Mouse (Mus musculus) intestine, embryonic 15.5 days (tissue): ENCODE results near the gene Arhgap42. TPM values are rescaled to one million over a fixed set of nuclear protein-coding genes. Genes with fewer than 3 reads are reported as not detected.

Source experiments
- ATAC-seq: fragments of 200-750 bp; cut with Nextera tagmentation; 2 replicates; pipeline ENCODE4 v1.8.0; 2017; ENCODE audit warnings: moderate TSS enrichment, moderate library complexity
- H3K27ac ChIP-seq: fragments of 300-500 bp; sonication (generic); 2 replicates; pipeline ENCODE4 v1.5.1; 2015; ENCODE audit warnings: mild to moderate bottlenecking, inconsistent platforms
- H3K27me3 ChIP-seq: fragments of 300-500 bp; sonication (generic); replicated peaks from 2 replicates; pipeline ENCODE4 v1.6.1; 2015; ENCODE audit warnings: inconsistent platforms
- H3K36me3 ChIP-seq: fragments of 300-500 bp; sonication (generic); 2 replicates; pipeline ENCODE4 v1.6.1; 2015; ENCODE audit warnings: inconsistent platforms
- H3K4me1 ChIP-seq: fragments of 300-500 bp; sonication (generic); replicated peaks from 2 replicates; pipeline ENCODE4 v1.6.1; 2015; ENCODE audit warnings: inconsistent platforms
- H3K4me2 ChIP-seq: fragments of 300-500 bp; sonication (generic); replicated peaks from 2 replicates; pipeline ENCODE4 v1.6.1; 2015; ENCODE audit warnings: mild to moderate bottlenecking, inconsistent platforms
- H3K4me3 ChIP-seq: fragments of 300-500 bp; sonication (generic); replicated peaks from 2 replicates; pipeline ENCODE4 v1.5.1; 2015; ENCODE audit warnings: inconsistent platforms
- H3K9ac ChIP-seq: fragments of 300-500 bp; sonication (generic); 2 replicates; pipeline ENCODE4 v1.6.1; 2015; ENCODE audit warnings: inconsistent platforms
- H3K9me3 ChIP-seq: fragments of 300-500 bp; sonication (generic); 2 replicates; pipeline ENCODE4 v1.6.1; 2016; ENCODE audit warnings: inconsistent platforms
- WGBS: fragments of 180-500 bp; shearing (Covaris S2); methylation state at CpG from one replicate; pipeline ENCODE4 v1.1.7; 2015; 5-methylcytosine and 5-hydroxymethylcytosine counted together
- polyA plus RNA-seq: library from polyadenylated mRNA; unstranded; fragments of >200 nt; fragmentation: Nextera tagmentation; extraction: Ambion mirVana; gene quantifications from 2 replicates; pipeline ENCODE4 v1.2.1, GENCODE M21; 2015

Arhgap42 gene
- 34.5 and 43.0 TPM in 2 replicates for polyA plus RNA-seq

DNA sequence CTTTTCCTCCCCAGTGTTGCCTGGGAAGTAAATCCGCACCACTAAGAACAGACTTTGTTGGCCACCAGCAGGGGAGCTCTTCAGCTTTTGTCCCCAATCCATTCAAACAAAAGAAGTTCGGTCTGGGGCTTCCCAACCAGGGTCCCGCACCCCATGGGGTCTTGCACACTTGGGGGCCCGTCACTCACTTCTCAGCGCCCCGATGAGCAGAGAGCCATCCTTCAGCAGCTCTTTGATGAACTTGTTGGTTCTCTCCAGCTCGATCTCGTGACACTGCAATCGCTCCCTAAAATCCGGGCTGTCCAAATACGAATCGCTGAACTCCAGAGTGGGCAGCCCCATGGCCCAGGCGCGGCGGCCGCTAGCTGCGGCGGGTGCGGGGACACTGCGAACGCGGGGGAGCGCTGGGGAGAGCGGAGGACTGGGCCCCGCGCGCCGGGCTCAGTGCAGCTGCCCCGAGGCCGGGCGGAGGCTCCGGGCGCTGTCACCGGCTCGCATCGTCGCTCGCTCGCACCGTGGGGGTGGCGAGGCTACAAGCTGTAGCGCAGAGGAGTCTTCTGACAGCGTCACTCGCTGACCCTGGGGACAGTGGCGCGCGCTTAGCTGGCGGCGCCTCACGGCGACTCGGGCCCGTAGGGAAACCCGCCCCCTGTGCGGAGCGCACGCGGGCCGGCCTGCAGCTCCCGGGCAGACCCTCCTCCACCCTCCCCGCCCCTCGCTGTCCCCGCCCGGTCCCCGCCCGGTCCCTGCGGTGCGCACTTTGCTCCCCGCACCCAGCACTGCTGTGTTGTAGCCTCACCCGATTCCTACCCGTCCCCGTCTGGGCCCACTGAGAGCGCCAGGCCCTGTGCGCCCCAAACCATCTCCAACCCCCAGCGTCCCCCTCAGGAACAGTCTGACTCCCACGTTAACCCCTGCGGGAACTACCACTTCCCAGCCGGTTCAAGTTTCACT, at the start of gene Arhgap42:
Arhgap42 (minus strand) TSS at position 664 of the 954 bp plus-strand sequence.
- peak; percentile 94 for ATAC-seq
- H3K4me3 ChIP-seq = peak within 1 kb of the TSS; percentile 89
- H3K27ac ChIP-seq = peak within 1 kb of the TSS; percentile 97
- peak within 1 kb of the TSS; percentile 65 for H3K4me2 ChIP-seq
- H3K27me3 ChIP-seq = no peaks in the 10 kb centered on the region
- H3K4me1 ChIP-seq = 0 out of 2 replicates have a peak, but pooled peaks cover 5% of the 10 kb centered on the region
- WGBS = under 1% methylated on average over 69 of the region's 78 CpGs
- H3K36me3 ChIP-seq = no peaks in the 10 kb centered on the region
- H3K9me3 ChIP-seq = no peaks in the 10 kb centered on the region
- peak within 1 kb of the TSS; percentile 94 for H3K9ac ChIP-seq

DNA sequence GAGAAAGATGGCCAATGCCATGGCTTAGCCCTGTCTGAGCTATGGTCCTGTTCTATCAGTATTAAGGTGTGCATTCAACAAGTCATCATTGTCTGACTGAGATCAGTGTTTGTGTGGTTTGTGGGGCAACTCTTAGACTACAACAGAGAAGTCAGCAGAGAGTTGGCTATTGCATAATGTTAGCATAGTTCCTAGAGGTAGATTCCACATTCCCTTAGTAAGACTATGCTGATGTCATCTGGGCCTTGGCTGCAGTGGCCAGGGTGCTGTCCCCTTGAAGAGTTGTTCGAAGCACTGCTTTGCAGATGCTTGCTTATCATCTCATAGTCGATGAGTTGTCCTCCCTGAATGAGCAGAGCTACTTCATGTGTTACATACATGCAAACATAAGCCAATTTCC, 49.2 kb upstream of the Arhgap42 start:
- H3K9me3 ChIP-seq = no peaks in the 10 kb centered on the region
- H3K9ac ChIP-seq = no peak overlapping the region
- H3K4me2 ChIP-seq = no peak overlapping the region
- H3K4me1 ChIP-seq = no peaks in the 10 kb centered on the region
- no peak for ATAC-seq
- no peak overlapping the region for H3K27ac ChIP-seq
- WGBS = 97% methylated on average over 2 of the region's 2 CpGs
- H3K36me3 ChIP-seq = no peaks in the 10 kb centered on the region
- H3K4me3 ChIP-seq = no peak overlapping the region
- no peaks in the 10 kb centered on the region for H3K27me3 ChIP-seq

DNA sequence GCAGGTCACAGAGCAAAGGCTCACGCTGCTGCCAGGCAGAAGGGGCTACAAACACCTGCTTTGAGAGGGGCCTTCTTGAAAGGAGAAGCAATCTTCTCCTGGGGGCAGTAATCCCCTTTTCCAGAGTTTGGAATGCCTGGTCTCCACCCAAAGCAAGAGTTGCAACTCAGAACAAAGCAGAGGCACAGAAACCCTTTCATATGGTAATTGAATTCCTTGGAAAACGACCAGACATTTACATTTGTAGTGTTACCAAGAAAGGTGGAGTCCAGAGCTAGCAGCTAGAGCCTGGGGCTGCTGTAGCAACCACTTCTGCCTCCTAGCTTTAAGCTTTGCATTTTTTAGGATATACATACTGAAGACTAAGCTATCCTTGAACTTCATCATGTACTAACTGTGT, 30.4 kb upstream of the Arhgap42 start:
- Histone ChIP-seq H3K27me3 (no peaks in the 10 kb centered on the region), H3K9me3 (no peaks in the 10 kb centered on the region), H3K9ac (no peak overlapping the region), H3K36me3 (no peaks in the 10 kb centered on the region), H3K4me2 (no peak overlapping the region), H3K4me1 (no peaks in the 10 kb centered on the region), H3K4me3 (no peak overlapping the region), H3K27ac (no peak overlapping the region)
- no peak for ATAC-seq
- WGBS = 26% methylated on average over 2 of the region's 2 CpGs

DNA sequence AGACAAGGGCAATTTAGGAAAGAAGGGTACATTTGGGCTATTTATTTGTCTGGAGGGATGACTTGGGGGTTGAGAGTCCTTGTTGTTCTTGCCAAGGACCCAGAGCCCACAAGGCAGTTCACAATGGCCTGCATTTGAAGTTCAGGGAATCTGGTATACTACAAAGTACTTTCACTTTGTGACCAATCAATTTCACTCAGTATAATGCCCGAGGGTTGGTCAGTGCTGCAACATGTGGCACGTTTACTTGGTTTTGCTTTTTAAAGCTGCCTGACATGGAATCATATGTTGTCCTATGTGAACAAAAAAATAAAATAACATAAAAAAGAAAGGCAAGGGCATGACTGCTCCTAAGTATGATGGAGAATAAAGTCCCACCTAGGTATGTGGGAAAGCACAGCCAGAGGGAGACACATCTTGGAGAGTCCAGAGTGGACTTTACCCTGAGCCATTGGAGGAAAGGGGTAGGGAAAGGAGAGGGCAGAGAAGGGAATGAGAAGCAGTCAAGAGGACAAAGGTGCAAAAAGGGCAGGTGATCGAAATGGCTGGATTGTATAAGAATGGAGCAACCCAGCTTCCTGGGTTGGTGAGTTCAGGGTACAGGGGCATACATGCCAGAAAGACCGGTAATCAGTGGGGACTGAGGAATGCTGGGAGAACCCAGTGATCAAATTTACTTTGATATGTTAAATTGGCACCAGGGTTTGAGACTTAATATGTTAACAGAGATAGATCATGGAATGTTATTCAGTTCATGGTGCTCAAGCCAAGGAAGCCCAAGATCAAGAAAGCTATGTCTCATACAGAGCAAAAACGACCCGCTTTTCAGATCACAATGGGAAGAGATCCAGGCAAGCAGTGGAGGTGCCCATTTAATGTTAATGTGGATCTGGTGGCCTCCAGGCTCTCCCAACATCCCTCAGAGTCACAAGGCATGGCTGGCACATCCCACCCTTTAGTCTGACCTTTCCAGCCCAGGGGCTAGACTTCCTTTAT, 29.0 kb upstream of the Arhgap42 start:
- Histone ChIP-seq H3K27ac (no peak overlapping the region), H3K27me3 (no peaks in the 10 kb centered on the region)

DNA sequence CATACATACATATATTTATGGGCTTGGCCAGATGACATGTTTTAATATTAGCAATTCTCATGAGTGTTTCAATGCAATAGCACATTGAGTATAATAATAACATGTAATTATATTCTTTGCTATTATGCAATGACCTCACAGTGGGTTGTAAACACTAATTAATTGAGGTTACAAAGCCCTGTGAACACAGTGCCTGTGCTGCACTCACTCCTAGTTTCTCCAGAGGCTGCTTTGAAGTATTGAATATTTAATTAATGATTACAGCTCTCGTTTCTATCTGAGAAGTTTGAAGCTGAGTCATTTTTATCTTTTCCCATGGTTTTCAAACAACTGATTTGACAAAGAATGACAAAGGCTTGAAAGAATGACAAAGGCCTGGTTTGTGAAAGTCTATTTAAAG, 24.6 kb upstream of the Arhgap42 start:
- Histone ChIP-seq H3K36me3 (no peaks in the 10 kb centered on the region), H3K27me3 (no peaks in the 10 kb centered on the region), H3K27ac (no peak overlapping the region), H3K4me3 (no peak overlapping the region), H3K9ac (no peak overlapping the region), H3K4me1 (no peaks in the 10 kb centered on the region), H3K4me2 (no peak overlapping the region), H3K9me3 (no peaks in the 10 kb centered on the region)
- WGBS = 58% methylated on average over 1 of the region's 1 CpGs
- ATAC-seq = no peak

More for the DNA sequence above, 29.0 kb upstream of the Arhgap42 start:
- peak; percentile 77 for ATAC-seq
- 79% methylated on average over 6 of the region's 6 CpGs for WGBS
- Histone ChIP-seq H3K36me3 (no peaks in the 10 kb centered on the region), H3K9me3 (no peaks in the 10 kb centered on the region), H3K4me2 (no peak overlapping the region), H3K9ac (no peak overlapping the region), H3K4me1 (no peaks in the 10 kb centered on the region), H3K4me3 (no peak overlapping the region)

DNA sequence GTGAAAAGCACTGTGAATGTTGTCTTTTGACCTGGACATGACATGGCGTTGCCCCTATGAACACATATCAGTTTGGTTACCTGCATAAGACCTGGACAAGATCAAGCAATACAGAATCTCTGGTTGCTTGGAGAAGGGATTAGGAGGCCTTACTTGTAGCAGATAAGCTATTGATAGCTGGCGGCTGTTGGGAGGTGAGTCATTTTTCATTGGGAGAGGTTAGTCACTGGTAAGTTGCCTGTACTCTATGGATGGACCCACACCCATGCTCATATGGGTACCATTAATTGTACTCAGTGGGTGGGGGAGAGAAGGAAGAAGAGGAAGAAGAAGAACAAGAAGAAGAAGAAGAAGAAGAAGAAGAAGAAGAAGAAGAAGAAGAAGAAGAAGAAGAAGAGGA, 23.6 kb upstream of the Arhgap42 start:
- Histone ChIP-seq H3K27me3 (no peaks in the 10 kb centered on the region), H3K9ac (no peak overlapping the region), H3K36me3 (no peaks in the 10 kb centered on the region), H3K4me1 (no peaks in the 10 kb centered on the region), H3K4me3 (no peak overlapping the region), H3K4me2 (no peak overlapping the region), H3K9me3 (no peaks in the 10 kb centered on the region), H3K27ac (no peak overlapping the region)
- WGBS = 63% methylated on average over 2 of the region's 2 CpGs
- peak; percentile 51; the same call in 1 of the 2 replicates for ATAC-seq

DNA sequence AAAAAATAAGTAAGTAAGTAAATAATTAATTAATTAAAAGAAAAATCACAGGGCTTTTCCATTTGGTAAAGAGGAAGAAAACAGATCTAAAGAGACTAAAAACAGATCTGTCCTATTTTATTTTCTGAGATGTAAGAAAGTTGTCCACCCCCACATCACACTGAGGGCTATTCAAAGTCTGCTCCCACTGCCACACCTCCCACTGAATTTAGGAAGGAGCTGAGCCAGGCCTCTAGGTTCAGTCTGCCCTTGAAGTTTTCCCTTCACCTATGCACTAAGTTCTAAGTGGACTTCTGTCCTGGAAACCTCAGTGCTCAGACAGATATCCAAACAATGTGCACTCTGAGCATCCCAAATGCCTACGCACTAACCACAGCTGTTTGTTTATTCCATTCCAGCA, 15.9 kb upstream of the Arhgap42 start:
- H3K36me3 ChIP-seq = no peaks in the 10 kb centered on the region
- 57% methylated on average over 1 of the region's 1 CpGs for WGBS
- H3K4me1 ChIP-seq = no peaks in the 10 kb centered on the region
- H3K9ac ChIP-seq = no peak overlapping the region
- no peak overlapping the region for H3K27ac ChIP-seq
- no peaks in the 10 kb centered on the region for H3K9me3 ChIP-seq
- no peaks in the 10 kb centered on the region for H3K27me3 ChIP-seq
- no peak overlapping the region for H3K4me2 ChIP-seq
- H3K4me3 ChIP-seq = no peak overlapping the region
- ATAC-seq = no peak

DNA sequence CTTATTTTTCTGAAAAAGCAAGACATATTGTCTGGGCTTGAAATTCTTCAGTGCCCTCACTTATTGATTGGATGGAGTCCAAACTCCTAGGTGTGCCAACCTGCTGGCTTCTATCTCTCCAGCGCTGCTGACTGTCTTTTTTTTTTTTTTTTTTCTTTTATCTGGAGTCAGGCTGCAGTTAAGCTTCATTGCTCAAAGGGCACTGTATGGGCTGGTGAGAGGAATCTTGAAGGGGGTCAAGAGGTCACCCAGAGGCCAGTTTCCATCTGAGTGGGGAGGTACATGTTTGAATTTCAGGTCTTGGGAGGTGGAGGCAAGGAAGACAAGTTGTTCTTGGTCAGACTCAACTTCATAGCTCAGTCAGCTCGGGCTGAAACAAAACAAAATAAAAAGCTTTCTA, 9.6 kb upstream of the Arhgap42 start:
- no peak overlapping the region for H3K9ac ChIP-seq
- no peak overlapping the region for H3K27ac ChIP-seq
- 22% methylated on average over 2 of the region's 2 CpGs for WGBS
- peaks cover 4% of the 10 kb centered on the region for H3K4me1 ChIP-seq
- no peak overlapping the region for H3K4me3 ChIP-seq
- no peak overlapping the region for H3K4me2 ChIP-seq
- H3K36me3 ChIP-seq = no peaks in the 10 kb centered on the region
- no peaks in the 10 kb centered on the region for H3K27me3 ChIP-seq
- no peaks in the 10 kb centered on the region for H3K9me3 ChIP-seq
- ATAC-seq = peak; percentile 61

DNA sequence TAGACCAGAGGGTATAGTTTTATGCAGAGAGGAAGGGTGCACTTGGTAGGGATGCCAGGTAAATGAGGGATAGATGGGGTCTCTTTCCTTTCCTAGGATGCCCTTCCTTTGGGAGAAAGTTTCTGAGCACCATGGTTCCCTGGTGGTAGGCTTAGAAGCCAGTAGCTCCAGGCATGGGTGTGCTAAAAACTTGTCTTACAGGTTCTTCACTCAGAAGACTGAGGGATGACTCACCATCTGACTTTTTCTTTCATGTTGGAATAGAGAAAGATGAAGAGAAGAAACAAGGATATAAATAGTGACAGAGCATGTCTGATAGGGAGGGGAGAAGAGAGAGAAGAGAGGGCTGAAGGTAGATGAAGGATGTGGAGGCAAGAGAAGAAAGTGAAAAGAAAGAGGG, 7.1 kb upstream of the Arhgap42 start:
- Histone ChIP-seq H3K27ac (no peak overlapping the region), H3K4me1 (peaks cover 4% of the 10 kb centered on the region), H3K9ac (no peak overlapping the region), H3K9me3 (no peaks in the 10 kb centered on the region), H3K4me3 (no peak overlapping the region), H3K4me2 (no peak overlapping the region), H3K36me3 (no peaks in the 10 kb centered on the region), H3K27me3 (no peaks in the 10 kb centered on the region)
- ATAC-seq = peak; percentile 55

DNA sequence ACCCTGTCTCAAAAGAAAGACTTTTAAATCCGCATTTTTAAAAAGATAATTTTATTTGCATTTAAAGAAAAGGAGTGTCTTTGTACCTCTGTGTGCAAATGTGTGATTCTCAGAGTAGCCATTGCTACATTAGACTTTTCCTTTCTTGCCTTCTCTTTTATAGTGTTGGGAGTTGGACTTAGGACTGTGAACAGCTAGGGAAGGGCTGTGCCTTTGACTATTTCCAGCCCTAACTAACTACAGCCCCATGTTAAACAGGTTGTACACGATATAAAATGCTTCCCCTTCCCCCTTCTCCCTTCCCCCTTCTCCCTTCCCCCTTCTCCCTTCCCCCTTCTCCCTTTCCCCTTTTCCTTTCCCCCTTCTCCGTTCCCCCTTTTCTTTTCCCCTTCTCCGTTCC, 4.9 kb upstream of the Arhgap42 start:
- Histone ChIP-seq H3K4me2 (no peak overlapping the region), H3K9ac (no peak overlapping the region), H3K27me3 (no peaks in the 10 kb centered on the region), H3K36me3 (no peaks in the 10 kb centered on the region), H3K9me3 (no peaks in the 10 kb centered on the region), H3K4me1 (peaks cover 4% of the 10 kb centered on the region), H3K4me3 (no peak overlapping the region), H3K27ac (no peak overlapping the region)
- peak; percentile 65 for ATAC-seq
- WGBS = 57% methylated on average over 4 of the region's 4 CpGs

DNA sequence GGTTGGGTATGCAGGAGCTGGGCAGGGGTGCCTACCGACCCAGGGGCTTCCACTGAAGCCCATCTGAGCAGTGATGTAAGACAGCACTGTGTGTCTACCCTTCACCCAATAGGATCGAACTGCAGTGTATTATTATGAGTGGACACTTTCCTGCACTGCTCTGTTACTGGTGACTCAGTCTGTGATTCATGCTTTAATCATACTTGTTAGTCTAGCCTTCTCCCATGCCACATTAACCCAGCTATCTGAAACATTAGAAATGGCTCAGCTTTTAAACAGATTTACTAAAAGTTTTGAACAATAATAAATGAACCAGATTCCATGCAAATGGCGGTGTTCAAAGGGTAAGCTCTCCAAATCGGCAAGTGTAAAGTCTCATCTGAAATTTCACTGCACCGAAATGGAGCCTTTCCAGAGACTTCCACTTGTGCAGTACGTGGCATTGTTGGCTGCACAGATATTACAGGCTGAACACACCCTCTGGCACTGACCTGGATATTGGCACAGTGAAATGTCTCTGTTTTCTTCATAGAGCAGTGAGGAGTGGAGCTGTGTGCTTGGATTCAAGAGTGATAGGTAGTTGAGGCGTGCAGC, 2.4 kb upstream of the Arhgap42 start:
- H3K36me3 ChIP-seq = no peaks in the 10 kb centered on the region
- H3K4me1 ChIP-seq = peaks cover 7% of the 10 kb centered on the region
- H3K9me3 ChIP-seq = no peaks in the 10 kb centered on the region
- H3K27me3 ChIP-seq = no peaks in the 10 kb centered on the region
- WGBS = 82% methylated on average over 7 of the region's 7 CpGs
- H3K9ac ChIP-seq = no peak overlapping the region
- H3K4me2 ChIP-seq = no peak overlapping the region
- H3K27ac ChIP-seq = no peak overlapping the region
- no peak for ATAC-seq
- H3K4me3 ChIP-seq = no peak overlapping the region

DNA sequence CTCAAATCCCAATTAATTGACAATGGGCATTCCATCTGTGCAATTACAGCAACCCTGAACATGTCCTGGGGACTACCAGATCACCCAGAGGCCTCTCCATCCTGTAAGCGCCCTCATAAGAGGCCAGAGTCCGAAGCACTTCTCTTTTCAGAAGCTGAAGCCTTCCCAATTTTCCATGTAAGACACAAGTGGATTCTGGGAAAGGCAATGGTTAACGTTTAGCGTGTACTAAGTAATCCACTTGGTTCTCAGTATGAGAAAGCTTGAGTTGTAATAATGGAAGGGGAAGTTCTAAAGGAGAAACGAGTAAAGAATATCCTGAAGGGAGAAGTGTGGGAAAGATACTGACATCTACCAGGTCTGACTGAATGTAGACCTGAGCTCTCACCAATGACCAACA, 1.4 kb downstream of the Arhgap42 start:
- Histone ChIP-seq H3K4me2 (peak overlapping the region; percentile 65), H3K9ac (peak overlapping the region; percentile 94; the same call in 1 of the 2 replicates), H3K27ac (no peak overlapping the region), H3K27me3 (no peaks in the 10 kb centered on the region), H3K9me3 (no peaks in the 10 kb centered on the region), H3K4me1 (0 out of 2 replicates have a peak, but pooled peaks cover 5% of the 10 kb centered on the region), H3K36me3 (no peaks in the 10 kb centered on the region), H3K4me3 (peak overlapping the region; percentile 89)
- ATAC-seq = no peak
- WGBS = 40% methylated on average over 5 of the region's 5 CpGs
